Mouse (Mus musculus): ENCODE results near the gene Rec8. TPM values are rescaled to one million over a fixed set of nuclear protein-coding genes. Genes with fewer than 3 reads are reported as not detected.

Rec8 gene
- polyA plus RNA-seq, 1 experiment, result not detected

GRCm38 (mm10) chr14:55584303-55584701, 33.5 kb upstream of the Rec8 start:
- Histone ChIP-seq H3K79me2 (ENCODE audit: control insufficient read depth, insufficient read depth) (peaks cover 2% of the 10 kb centered on the region), H3K27me3 (ENCODE audit: control insufficient read depth, insufficient read depth, insufficient read length) (no peaks in the 10 kb centered on the region), H3ac (ENCODE audit: control insufficient read depth, insufficient read length, low read depth) (no peak overlapping the region), H3K36me3 (ENCODE audit: control insufficient read depth, insufficient read depth) (peaks cover 13% of the 10 kb centered on the region), H3K79me3 (ENCODE audit: low read depth) (no peaks in the 10 kb centered on the region), H3K4me3 (ENCODE audit: insufficient read depth, poor library complexity, severe bottlenecking) (no peak overlapping the region)
- no peak for TF ChIP-seq FOSL1 (IDR thresholded peaks at IDR 0.05; ENCODE audit: insufficient read depth, low read length, poor library complexity, severe bottlenecking)
- TF ChIP-seq CTCF (IDR thresholded peaks at IDR 0.05; ENCODE audit: control insufficient read depth, insufficient read depth, insufficient read length), result no peak
- no peak for TF ChIP-seq MYOG (IDR thresholded peaks at IDR 0.05; ENCODE audit: control insufficient read depth, extremely low read depth, insufficient read length)
- TF ChIP-seq MAX (IDR thresholded peaks at IDR 0.05), result no peak
- TF ChIP-seq USF1 (IDR thresholded peaks at IDR 0.05; ENCODE audit: low read depth), result no peak
- TF ChIP-seq CEBPB (IDR thresholded peaks at IDR 0.05; ENCODE audit: low read depth), result no peak
- TF ChIP-seq MYOD1 (IDR thresholded peaks at IDR 0.05; ENCODE audit: control insufficient read depth, insufficient read length, low read depth), result no peak

- Histone ChIP-seq H3K79me3 (ENCODE audit: low read depth) (no peaks in the 10 kb centered on the region), H3K4me3 (ENCODE audit: insufficient read depth, poor library complexity, severe bottlenecking) (peak within 1 kb of the TSS; percentile 41), H3K79me2 (ENCODE audit: control insufficient read depth, insufficient read depth) (peaks cover 9% of the 10 kb centered on the region), H3ac (ENCODE audit: control insufficient read depth, insufficient read length, low read depth) (peak within 1 kb of the TSS; percentile 79), H3K27me3 (ENCODE audit: control insufficient read depth, insufficient read depth, insufficient read length) (no peaks in the 10 kb centered on the region), H3K36me3 (ENCODE audit: control insufficient read depth, insufficient read depth) (peaks cover 13% of the 10 kb centered on the region)
- TF ChIP-seq CEBPB (IDR thresholded peaks at IDR 0.05; ENCODE audit: low read depth) (no peak), CTCF (IDR thresholded peaks at IDR 0.05; ENCODE audit: control insufficient read depth, insufficient read depth, insufficient read length) (no peak), USF1 (IDR thresholded peaks at IDR 0.05; ENCODE audit: low read depth) (no peak), FOSL1 (IDR thresholded peaks at IDR 0.05; ENCODE audit: insufficient read depth, low read length, poor library complexity, severe bottlenecking) (no peak), MYOD1 (IDR thresholded peaks at IDR 0.05; ENCODE audit: control insufficient read depth, insufficient read length, low read depth) (no peak), MAX (IDR thresholded peaks at IDR 0.05) (no peak), MYOG (IDR thresholded peaks at IDR 0.05; ENCODE audit: control insufficient read depth, extremely low read depth, insufficient read length) (no peak)
Measured at GRCm38 (mm10) chr14:55584702-55585565, 32.9 kb upstream of the Rec8 start, which contains the start of gene Emc9. Emc9 (minus strand) TSS chr14:55585302.

GRCm38 (mm10) chr14:55585566-55585960, 32.3 kb upstream of the Rec8 start:
- H3K4me3 ChIP-seq (ENCODE audit: insufficient read depth, poor library complexity, severe bottlenecking), result no peak overlapping the region
- peaks cover 15% of the 10 kb centered on the region for H3K79me2 ChIP-seq (ENCODE audit: control insufficient read depth, insufficient read depth)
- H3K79me3 ChIP-seq (ENCODE audit: low read depth), result peaks cover 5% of the 10 kb centered on the region
- H3ac ChIP-seq (ENCODE audit: control insufficient read depth, insufficient read length, low read depth), result no peak overlapping the region
- no peak for TF ChIP-seq CTCF (IDR thresholded peaks at IDR 0.05; ENCODE audit: control insufficient read depth, insufficient read depth, insufficient read length)
- TF ChIP-seq CEBPB (IDR thresholded peaks at IDR 0.05; ENCODE audit: low read depth), result no peak
- TF ChIP-seq USF1 (IDR thresholded peaks at IDR 0.05; ENCODE audit: low read depth), result no peak
- TF ChIP-seq MAX (IDR thresholded peaks at IDR 0.05), result no peak
- no peak for TF ChIP-seq MYOG (IDR thresholded peaks at IDR 0.05; ENCODE audit: control insufficient read depth, extremely low read depth, insufficient read length)
- no peak for TF ChIP-seq MYOD1 (IDR thresholded peaks at IDR 0.05; ENCODE audit: control insufficient read depth, insufficient read length, low read depth)
- TF ChIP-seq FOSL1 (IDR thresholded peaks at IDR 0.05; ENCODE audit: insufficient read depth, low read length, poor library complexity, severe bottlenecking), result no peak
- H3K27me3 ChIP-seq (ENCODE audit: control insufficient read depth, insufficient read depth, insufficient read length), result no peaks in the 10 kb centered on the region
- H3K36me3 ChIP-seq (ENCODE audit: control insufficient read depth, insufficient read depth), result peaks cover 13% of the 10 kb centered on the region

GRCm38 (mm10) chr14:55586149-55586548, 31.7 kb upstream of the Rec8 start:
- Histone ChIP-seq H3ac (ENCODE audit: control insufficient read depth, insufficient read length, low read depth) (no peak overlapping the region), H3K36me3 (ENCODE audit: control insufficient read depth, insufficient read depth) (peaks cover 13% of the 10 kb centered on the region), H3K27me3 (ENCODE audit: control insufficient read depth, insufficient read depth, insufficient read length) (no peaks in the 10 kb centered on the region)

GRCm38 (mm10) chr14:55589271-55589670, 28.6 kb upstream of the Rec8 start:
- Histone ChIP-seq H3K36me3 (ENCODE audit: control insufficient read depth, insufficient read depth) (peaks cover 16% of the 10 kb centered on the region), H3ac (ENCODE audit: control insufficient read depth, insufficient read length, low read depth) (no peak overlapping the region), H3K79me3 (ENCODE audit: low read depth) (peaks cover 23% of the 10 kb centered on the region), H3K79me2 (ENCODE audit: control insufficient read depth, insufficient read depth) (peaks cover 43% of the 10 kb centered on the region), H3K27me3 (ENCODE audit: control insufficient read depth, insufficient read depth, insufficient read length) (no peaks in the 10 kb centered on the region), H3K4me3 (ENCODE audit: insufficient read depth, poor library complexity, severe bottlenecking) (no peak overlapping the region)
- no peak for TF ChIP-seq MAX (IDR thresholded peaks at IDR 0.05)
- TF ChIP-seq CTCF (IDR thresholded peaks at IDR 0.05; ENCODE audit: control insufficient read depth, insufficient read depth, insufficient read length), result no peak
- TF ChIP-seq MYOD1 (IDR thresholded peaks at IDR 0.05; ENCODE audit: control insufficient read depth, insufficient read length, low read depth), result no peak
- no peak for TF ChIP-seq FOSL1 (IDR thresholded peaks at IDR 0.05; ENCODE audit: insufficient read depth, low read length, poor library complexity, severe bottlenecking)
- no peak for TF ChIP-seq USF1 (IDR thresholded peaks at IDR 0.05; ENCODE audit: low read depth)
- no peak for TF ChIP-seq CEBPB (IDR thresholded peaks at IDR 0.05; ENCODE audit: low read depth)
- TF ChIP-seq MYOG (IDR thresholded peaks at IDR 0.05; ENCODE audit: control insufficient read depth, extremely low read depth, insufficient read length), result no peak

More at GRCm38 (mm10) chr14:55586149-55586548, 31.7 kb upstream of the Rec8 start:
- peaks cover 16% of the 10 kb centered on the region for H3K79me2 ChIP-seq (ENCODE audit: control insufficient read depth, insufficient read depth)
- no peak overlapping the region for H3K4me3 ChIP-seq (ENCODE audit: insufficient read depth, poor library complexity, severe bottlenecking)
- TF ChIP-seq MYOG (IDR thresholded peaks at IDR 0.05; ENCODE audit: control insufficient read depth, extremely low read depth, insufficient read length) (no peak), MYOD1 (IDR thresholded peaks at IDR 0.05; ENCODE audit: control insufficient read depth, insufficient read length, low read depth) (no peak), CEBPB (IDR thresholded peaks at IDR 0.05; ENCODE audit: low read depth) (no peak), FOSL1 (IDR thresholded peaks at IDR 0.05; ENCODE audit: insufficient read depth, low read length, poor library complexity, severe bottlenecking) (no peak), CTCF (IDR thresholded peaks at IDR 0.05; ENCODE audit: control insufficient read depth, insufficient read depth, insufficient read length) (no peak), USF1 (IDR thresholded peaks at IDR 0.05; ENCODE audit: low read depth) (no peak), MAX (IDR thresholded peaks at IDR 0.05) (no peak)
- H3K79me3 ChIP-seq (ENCODE audit: low read depth), result peaks cover 5% of the 10 kb centered on the region
